Mouse (Mus musculus) MEL (cell line): ENCODE measurements at regions not wholly inside any gene's neighbourhood (a gene's known extent, or its start where the extent isn't known, plus 50 kb on each side); places are given as distances from the start of the nearest gene placed in this dataset.

Experiments
- CTCF ChIP-seq, 3 experiments: IDR thresholded peaks in 2 of 3; conservative IDR thresholded peaks in 1 of 3; 2 replicates each; pipeline ENCODE4 v1.5.1; 2011 to 2012; ENCODE audit warnings: low read length in 3 of 3, low read depth in 2 of 3, mild to moderate bottlenecking in 2 of 3, improper control_type of control experiment in 1 of 3, inconsistent platforms in 1 of 3, mixed read lengths in 1 of 3, moderate library complexity in 1 of 3; ENCODE audit not compliant: control insufficient read depth in 1 of 3, insufficient read depth in 1 of 3, poor library complexity in 1 of 3, severe bottlenecking in 1 of 3
- POLR2A ChIP-seq, 2 experiments: IDR thresholded peaks; 2 replicates each; pipeline ENCODE4 v1.6.1; 2011 to 2012; ENCODE audit warnings: low read length in 2 of 2, mild to moderate bottlenecking in 2 of 2, control low read depth in 1 of 2, improper control_type of control experiment in 1 of 2, low read depth in 1 of 2, moderate library complexity in 1 of 2; ENCODE audit not compliant: control insufficient read depth in 1 of 2, insufficient read depth in 1 of 2, poor library complexity in 1 of 2
- TCF12 ChIP-seq: IDR thresholded peaks from 2 replicates; pipeline ENCODE4 v1.6.1; 2014; ENCODE audit warnings: low read depth, mild to moderate bottlenecking, inconsistent platforms, low read length, improper control_type of control experiment, moderate library complexity

- TF ChIP-seq TCF12 (no peak), CTCF (IDR thresholded peaks at IDR 0.05 in 2 of 3, conservative IDR thresholded peaks at IDR 0.05 in 1 of 3; ENCODE audit: control insufficient read depth in 1 of 3, insufficient read depth in 1 of 3, low read depth in 2 of 3, low read length in 3 of 3, poor library complexity in 1 of 3, severe bottlenecking in 1 of 3) (no peak), POLR2A (IDR thresholded peaks at IDR 0.05; ENCODE audit: control insufficient read depth in 1 of 2, insufficient read depth in 1 of 2, low read depth in 1 of 2, low read length in 2 of 2, poor library complexity in 1 of 2) (no peak)
Measured at GRCm38 (mm10) chr11:52665343-52665742, 99.1 kb upstream of the Fstl4 start.
